Mouse (Mus musculus) CH12.LX (cell line): ENCODE data around the gene Srp9. TPM values are rescaled to one million over a fixed set of nuclear protein-coding genes. Genes with fewer than 3 reads are reported as not detected.
A peak's percentile ranks its signal among the peaks of the same experiment; 100 is the strongest.

Experiments
- DNase-seq: peaks from one replicate; pipeline ENCODE4 v3.0.0-alpha.2; 2013; ENCODE audit errors: extremely low read depth
- H3K27ac ChIP-seq: 2 replicates; pipeline ENCODE4 v1.5.1; 2012; ENCODE audit warnings: low read depth, mild to moderate bottlenecking, control low read depth, moderate library complexity; ENCODE audit not compliant: insufficient read depth
- H3K27me3 ChIP-seq: replicated peaks from 2 replicates; pipeline ENCODE3; 2012; ENCODE audit warnings: inconsistent platforms
- H3K36me3 ChIP-seq, 2 experiments: replicated peaks in 1 of 2; 2 replicates each; pipeline versions ENCODE3 to v1.6.1; 2012; ENCODE audit warnings: inconsistent platforms in 1 of 2, low read length in 1 of 2, mild to moderate bottlenecking in 1 of 2, mixed read lengths in 1 of 2, moderate library complexity in 1 of 2; ENCODE audit not compliant: control insufficient read depth in 1 of 2, insufficient read depth in 1 of 2
- H3K4me1 ChIP-seq, 2 experiments: 2 replicates each; pipeline ENCODE4 v1.6.1; 2012; ENCODE audit warnings: inconsistent platforms in 1 of 2, moderate library complexity in 1 of 2; ENCODE audit not compliant: insufficient read depth in 2 of 2, control insufficient read depth in 1 of 2
- H3K4me2 ChIP-seq: 2 replicates; pipeline ENCODE4 v1.6.1; 2012; ENCODE audit warnings: low read depth, mild to moderate bottlenecking, control low read depth; ENCODE audit not compliant: poor library complexity, insufficient read depth, severe bottlenecking
- H3K4me3 ChIP-seq, 3 experiments: fragments of 150-350 bp in 1 of 3; sonication (generic) in 1 of 3; replicated peaks in 1 of 3; 2 replicates each; pipeline versions ENCODE3 to v1.5.1; 2011 to 2012; ENCODE audit warnings: low read depth in 2 of 3, low read length in 2 of 3, mild to moderate bottlenecking in 2 of 3, moderate library complexity in 2 of 3, control low read depth in 1 of 3, improper control_type of control experiment in 1 of 3, inconsistent platforms in 1 of 3, mixed read lengths in 1 of 3; ENCODE audit not compliant: poor library complexity in 1 of 3
- H3K79me2 ChIP-seq: replicated peaks from 2 replicates; pipeline ENCODE4 v1.6.1; 2012; ENCODE audit warnings: mild to moderate bottlenecking, moderate library complexity; ENCODE audit not compliant: control insufficient read depth, poor library complexity, insufficient read depth, severe bottlenecking; ENCODE audit errors: extremely low read depth
- H3K9ac ChIP-seq: 2 replicates; pipeline ENCODE4 v1.6.1; 2012; ENCODE audit warnings: low read depth, mild to moderate bottlenecking, control low read depth, moderate library complexity; ENCODE audit not compliant: insufficient read depth
- H3K9me3 ChIP-seq: replicated peaks from 2 replicates; pipeline ENCODE3; 2012; ENCODE audit warnings: low read length, inconsistent platforms, mixed read lengths
- BHLHE40 ChIP-seq: IDR thresholded peaks from 2 replicates; pipeline ENCODE4 v1.6.1; 2011; ENCODE audit warnings: mild to moderate bottlenecking, low read depth, low read length, improper control_type of control experiment
- CHD1 ChIP-seq: IDR thresholded peaks from 2 replicates; pipeline ENCODE4 v1.6.1; 2012; ENCODE audit warnings: low read depth, low read length, improper control_type of control experiment, inconsistent platforms
- CHD2 ChIP-seq: IDR thresholded peaks from 2 replicates; pipeline ENCODE4 v1.6.1; 2011; ENCODE audit warnings: low read length, improper control_type of control experiment
- CTCF ChIP-seq, 2 experiments: IDR thresholded peaks in 1 of 2; conservative IDR thresholded peaks in 1 of 2; 2 replicates each; pipeline ENCODE4 v1.5.1; 2011 to 2012; ENCODE audit warnings: low read depth in 2 of 2, low read length in 2 of 2, improper control_type of control experiment in 1 of 2, inconsistent platforms in 1 of 2, mild to moderate bottlenecking in 1 of 2, moderate library complexity in 1 of 2
- E2F4 ChIP-seq: IDR thresholded peaks from 2 replicates; pipeline ENCODE4 v1.6.1; 2011; ENCODE audit warnings: low read depth, low read length, improper control_type of control experiment; ENCODE audit not compliant: insufficient replicate concordance
- EP300 ChIP-seq: IDR thresholded peaks from 2 replicates; pipeline ENCODE4 v1.6.1; 2011; ENCODE audit warnings: low read length, improper control_type of control experiment
- ETS1 ChIP-seq: conservative IDR thresholded peaks from 2 replicates; pipeline ENCODE4 v1.6.1; 2012; ENCODE audit warnings: low read depth, mild to moderate bottlenecking, inconsistent platforms, low read length, improper control_type of control experiment, moderate library complexity
- GABPA ChIP-seq: IDR thresholded peaks from 2 replicates; pipeline ENCODE4 v1.6.1; 2012; ENCODE audit warnings: low read depth, low read length, improper control_type of control experiment, inconsistent platforms; ENCODE audit not compliant: insufficient replicate concordance
- HCFC1 ChIP-seq: IDR thresholded peaks from 2 replicates; pipeline ENCODE4 v1.6.1; 2012; ENCODE audit warnings: low read depth, mild to moderate bottlenecking, inconsistent platforms, low read length, improper control_type of control experiment
- IRF4 ChIP-seq: IDR thresholded peaks from 2 replicates; pipeline ENCODE4 v1.6.1; 2014; ENCODE audit warnings: low read depth, mild to moderate bottlenecking, inconsistent platforms, low read length, improper control_type of control experiment
- JUND ChIP-seq: conservative IDR thresholded peaks from 2 replicates; pipeline ENCODE4 v1.6.1; 2011; ENCODE audit warnings: low read depth, low read length, improper control_type of control experiment
- MAX ChIP-seq: IDR thresholded peaks from 2 replicates; pipeline ENCODE4 v1.6.1; 2011; ENCODE audit warnings: low read length, improper control_type of control experiment
- MAZ ChIP-seq: IDR thresholded peaks from 2 replicates; pipeline ENCODE4 v1.6.1; 2012; ENCODE audit warnings: low read depth, mild to moderate bottlenecking, inconsistent platforms, low read length, improper control_type of control experiment, moderate library complexity
- MXI1 ChIP-seq: IDR thresholded peaks from 2 replicates; pipeline ENCODE4 v1.6.1; 2011; ENCODE audit warnings: mild to moderate bottlenecking, low read depth, low read length, improper control_type of control experiment
- NELFE ChIP-seq: IDR thresholded peaks from 2 replicates; pipeline ENCODE4 v1.6.1; 2011; ENCODE audit warnings: low read depth, low read length, improper control_type of control experiment
- NRF1 ChIP-seq: IDR thresholded peaks from 2 replicates; pipeline ENCODE4 v1.6.1; 2014; ENCODE audit warnings: low read depth, mild to moderate bottlenecking, inconsistent platforms, low read length, improper control_type of control experiment, moderate library complexity
- PAX5 ChIP-seq: IDR thresholded peaks from 2 replicates; pipeline ENCODE4 v1.6.1; 2012; ENCODE audit warnings: low read length, inconsistent platforms, mixed read lengths
- POLR2A ChIP-seq: IDR thresholded peaks from 2 replicates; pipeline ENCODE4 v1.6.1; 2011; ENCODE audit warnings: low read depth, mild to moderate bottlenecking, improper control_type of control experiment, low read length
- POLR2AphosphoS2 ChIP-seq: IDR thresholded peaks from 2 replicates; pipeline ENCODE4 v1.6.1; 2011; ENCODE audit warnings: low read depth, low read length, improper control_type of control experiment
- RAD21 ChIP-seq: IDR thresholded peaks from 2 replicates; pipeline ENCODE4 v1.6.1; 2011; ENCODE audit warnings: low read depth, mild to moderate bottlenecking, low read length, improper control_type of control experiment, moderate library complexity
- RCOR1 ChIP-seq: conservative IDR thresholded peaks from 2 replicates; pipeline ENCODE4 v1.6.1; 2012; ENCODE audit warnings: low read depth, mild to moderate bottlenecking, inconsistent platforms, low read length, improper control_type of control experiment
- SMC3 ChIP-seq: IDR thresholded peaks from 2 replicates; pipeline ENCODE4 v1.6.1; 2011; ENCODE audit warnings: low read depth, low read length, improper control_type of control experiment
- TBP ChIP-seq: conservative IDR thresholded peaks from 2 replicates; pipeline ENCODE4 v1.6.1; 2011; ENCODE audit warnings: low read depth, low read length, improper control_type of control experiment
- TCF12 ChIP-seq: IDR thresholded peaks from 2 replicates; pipeline ENCODE4 v1.6.1; 2014; ENCODE audit warnings: low read depth, mild to moderate bottlenecking, inconsistent platforms, low read length, improper control_type of control experiment
- USF2 ChIP-seq: conservative IDR thresholded peaks from 2 replicates; pipeline ENCODE4 v1.6.1; 2011; ENCODE audit warnings: low read depth, low read length, improper control_type of control experiment
- ZC3H11A ChIP-seq: IDR thresholded peaks from 2 replicates; pipeline ENCODE4 v1.6.1; 2012; ENCODE audit warnings: low read depth, mild to moderate bottlenecking, inconsistent platforms, low read length, improper control_type of control experiment
- ZKSCAN1 ChIP-seq: IDR thresholded peaks from 2 replicates; pipeline ENCODE4 v1.6.1; 2012; ENCODE audit warnings: low read depth, inconsistent platforms, low read length, improper control_type of control experiment, borderline replicate concordance
- ZNF384 ChIP-seq: IDR thresholded peaks from 2 replicates; pipeline ENCODE4 v1.6.1; 2012; ENCODE audit warnings: low read depth, low read length, improper control_type of control experiment, inconsistent platforms
- dilution Hi-C: fragments of 300-500 bp; cut with MboI; formaldehyde crosslinking; loops from 2 replicates; pipeline ENCODE4 v1.14.3; 2020; ENCODE audit warnings: low sequenced_read_pairs; ENCODE audit not compliant: extremely low pct_unique_long_range_greater_than_20kb, extremely low pct_ligation_motif_present
- in situ Hi-C: fragments of 300-500 bp; cut with MboI; formaldehyde crosslinking; loops from 3 replicates; pipeline ENCODE4 v1.14.3; 2019; ENCODE audit warnings: low sequenced_read_pairs, low pct_ligation_motif_present, low pct_unique_long_range_greater_than_20kb, mixed read lengths
- polyA plus RNA-seq: library from polyadenylated mRNA; unstranded; fragments of >175 nt; gene quantifications from 2 replicates; pipeline ENCODE4 v1.2.1, GENCODE M21; 2012; ENCODE audit warnings: low read depth; ENCODE audit not compliant: insufficient read length
- total RNA-seq, 2 experiments: library from RNA; depleted of rRNA; stranded (reverse); fragments of 300-350 nt in 1 of 2; fragments of >200 nt in 1 of 2; gene quantifications; 2 replicates each; pipeline ENCODE4 v1.2.3; 2012 to 2014

Gene Srp9
- total and polyA plus RNA-seq, 3 experiments = 135 to 221 (median 138) TPM

GRCm38 (mm10) chr1:182115651-182116408 lies 8.7 kb upstream of the Srp9 start:
- peak; percentile 59 for TF ChIP-seq RAD21
- peak in 1 of 2 experiments; percentile 64; a peak in 2 of 4 replicates for TF ChIP-seq CTCF (conservative IDR thresholded peaks at IDR 0.05 in 1 of 2, IDR thresholded peaks at IDR 0.05 in 1 of 2; ENCODE audit: low read depth in 2 of 2, low read length in 2 of 2)
- TF ChIP-seq POLR2A = no peak
- TF ChIP-seq TCF12 = no peak
- TF ChIP-seq PAX5 = no peak
- no peak for TF ChIP-seq POLR2AphosphoS2
- TF ChIP-seq NRF1 = no peak
- TF ChIP-seq JUND = no peak
- TF ChIP-seq GABPA = no peak
- no peak for TF ChIP-seq HCFC1
- peak; percentile 65 for TF ChIP-seq SMC3
- TF ChIP-seq USF2 = no peak
- TF ChIP-seq, all 38 proteins: peak for 3
- no peak overlapping the region for H3K9ac ChIP-seq
- no peak overlapping the region for H3K27ac ChIP-seq
- DNase-seq = no peak
- dilution Hi-C loops = no loop called here
- peaks cover 21 to 31% of the 10 kb centered on the region in 2 experiments for H3K4me1 ChIP-seq
- in situ Hi-C loops = loop anchor here (5.0 to 10.0 kb wide), 2 partner anchors 229 to 391 kb away; no protein-coding TSS in a partner anchor
- H3K4me2 ChIP-seq = peak overlapping the region; percentile 51
- H3K36me3 ChIP-seq = no peaks in the 10 kb centered on the region
- no peaks in the 10 kb centered on the region for H3K79me2 ChIP-seq
- no peaks in the 10 kb centered on the region for H3K9me3 ChIP-seq
- no peak overlapping the region for H3K4me3 ChIP-seq
- H3K27me3 ChIP-seq = no peaks in the 10 kb centered on the region

GRCm38 (mm10) chr1:182122413-182122812 lies 2.1 kb upstream of the Srp9 start:
- dilution Hi-C loops (no loop called here), in situ Hi-C loops (no loop called here)
- Histone ChIP-seq H3K4me1 (peaks cover 10 to 44% of the 10 kb centered on the region in 2 experiments), H3K27ac (peak overlapping the region; percentile 42; the same call in 1 of the 2 replicates), H3K79me2 (peaks cover 22% of the 10 kb centered on the region), H3K36me3 (peaks cover 7 to 16% of the 10 kb centered on the region in 2 experiments), H3K9ac (peak overlapping the region; percentile 25; the same call in 1 of the 2 replicates), H3K9me3 (no peaks in the 10 kb centered on the region), H3K4me3 (no peak overlapping the region), H3K4me2 (peak overlapping the region; percentile 2; the same call in 1 of the 2 replicates), H3K27me3 (no peaks in the 10 kb centered on the region)
- DNase-seq = peak; percentile 73
- TF ChIP-seq JUND (peak; percentile 11; the same call in 1 of the 2 replicates), CHD1 (no peak), MAZ (no peak), ZNF384 (peak; percentile 54; the same call in 1 of the 2 replicates), ZKSCAN1 (no peak), RCOR1 (no peak), CTCF (conservative IDR thresholded peaks at IDR 0.05 in 1 of 2, IDR thresholded peaks at IDR 0.05 in 1 of 2; ENCODE audit: low read depth in 2 of 2, low read length in 2 of 2) (no peak), NELFE (no peak), MAX (no peak), ETS1 (0 out of 2 replicates have a peak, but pooled peaks have one; percentile 32), E2F4 (no peak), TBP (no peak), EP300 (0 out of 2 replicates have a peak, but pooled peaks have one; percentile 36), MXI1 (no peak), BHLHE40 (no peak), ZC3H11A (no peak), IRF4 (no peak), CHD2 (no peak)
